30 mouse cellular contexts compared by ENCODE assay signal in genomic region chr11:54201287-54201773, GRCm38 (mm10). TPM values are rescaled to one million over a fixed set of nuclear protein-coding genes. Genes with fewer than 3 reads are reported as not detected.
A peak's percentile ranks its signal among the peaks of the same experiment; 100 is the strongest.
DNase-seq lines count a peak whose midpoint lies in the region; ATAC-seq and TF ChIP-seq lines count a peak whose summit lies in the region.
"Had no signal": no experiment of that assay in that cellular context is flagged by ENCODE, and none has a peak within 500 bp of the region (broad histone marks: within the 10 kb centered on the region; RNA-seq: fewer than 3 reads in every experiment).

No protein-coding gene starts in this region.

- H3K4me3 ChIP-seq in CH12.LX (replicated peaks in 1 of 3; ENCODE audit: low read depth in 2 of 3, low read length in 2 of 3, poor library complexity in 1 of 3) = no peak overlapping the region
- H3K4me3 ChIP-seq in liver, embryonic 12.5 days = no peak overlapping the region
- no peak overlapping the region for H3K4me3 ChIP-seq in kidney, embryonic 15.5 days (replicated peaks)
- H3K4me3 ChIP-seq: embryonic facial prominence, embryonic 10.5 days; forebrain, embryonic 10.5 days; heart, embryonic 13.5 days; hindbrain, embryonic 12.5 days; left cerebral cortex, adult 2 months; lung, embryonic 15.5 days; midbrain, embryonic 12.5 days had no signal

- H3K27ac ChIP-seq in CH12.LX (ENCODE audit: insufficient read depth, low read depth) = peak overlapping the region; percentile 97
- H3K27ac ChIP-seq in liver, embryonic 12.5 days = no peak overlapping the region
- no peak overlapping the region for H3K27ac ChIP-seq in kidney, embryonic 15.5 days
- H3K27ac ChIP-seq: embryonic facial prominence, embryonic 10.5 days; forebrain, embryonic 10.5 days; heart, embryonic 13.5 days; hindbrain, embryonic 12.5 days; left cerebral cortex, adult 2 months; lung, embryonic 15.5 days; midbrain, embryonic 12.5 days had no signal

- no peak for TF ChIP-seq POLR2A in CH12.LX (IDR thresholded peaks at IDR 0.05; ENCODE audit: low read depth, low read length)

- dilution Hi-C loops in CH12.LX (cut with MboI; ENCODE audit: extremely low pct_ligation_motif_present, extremely low pct_unique_long_range_greater_than_20kb, low sequenced_read_pairs) = no loop called here

- DNase-seq in CH12.LX (ENCODE audit: extremely low read depth) = peak; percentile 72
- peak; percentile 94 for DNase-seq in MEL-GATA-1-ER (ENCODE audit: extremely low read depth, low read depth)
- DNase-seq in spleen, postnatal 14 days (ENCODE audit: low spot score in 2 of 2) = no peak
- DNase-seq: adrenal gland, adult 8-10 months; cerebellum, adult 9-10 months; gastrocnemius, postnatal 14 days; heart, adult 18-20 months; heart, postnatal 14 days; kidney, postnatal 36 days; lung, postnatal 36 days had no signal

- H3K9me3 ChIP-seq in CH12.LX (replicated peaks; ENCODE audit: low read length) = peaks cover 3% of the 10 kb centered on the region
- H3K9me3 ChIP-seq in liver, embryonic 12.5 days (replicated peaks) = no peaks in the 10 kb centered on the region
- no peaks in the 10 kb centered on the region for H3K9me3 ChIP-seq in kidney, embryonic 15.5 days (replicated peaks)
- H3K9me3 ChIP-seq: embryonic facial prominence, embryonic 10.5 days; forebrain, embryonic 10.5 days; heart, embryonic 13.5 days; hindbrain, embryonic 12.5 days; lung, embryonic 15.5 days; midbrain, embryonic 12.5 days had no signal

- peak; percentile 37; the same call in 1 of the 2 replicates for TF ChIP-seq EP300 in CH12.LX (IDR thresholded peaks at IDR 0.05; ENCODE audit: low read length)

- peaks cover 36 to 60% of the 10 kb centered on the region in 2 experiments for H3K4me1 ChIP-seq in CH12.LX (ENCODE audit: control insufficient read depth in 1 of 2, insufficient read depth in 2 of 2)
- peaks cover 17% of the 10 kb centered on the region for H3K4me1 ChIP-seq in liver, embryonic 12.5 days
- no peaks in the 10 kb centered on the region for H3K4me1 ChIP-seq in kidney, embryonic 15.5 days
- H3K4me1 ChIP-seq: embryonic facial prominence, embryonic 10.5 days; forebrain, embryonic 10.5 days; heart, embryonic 13.5 days; hindbrain, embryonic 12.5 days; lung, embryonic 15.5 days; midbrain, embryonic 12.5 days had no signal

- TF ChIP-seq RAD21 in CH12.LX (IDR thresholded peaks at IDR 0.05; ENCODE audit: low read depth, low read length) = no peak; the same call in 1 of the 2 replicates

- TF ChIP-seq CTCF in CH12.LX (conservative IDR thresholded peaks at IDR 0.05 in 1 of 2, IDR thresholded peaks at IDR 0.05 in 1 of 2; ENCODE audit: low read depth in 2 of 2, low read length in 2 of 2) = no peak

- no peaks in the 10 kb centered on the region for H3K79me2 ChIP-seq in CH12.LX (replicated peaks; ENCODE audit: control insufficient read depth, extremely low read depth, insufficient read depth, poor library complexity, severe bottlenecking)

- H3K9ac ChIP-seq in CH12.LX (ENCODE audit: insufficient read depth, low read depth) = 0 out of 2 replicates have a peak overlapping the region, but pooled peaks have one; percentile 12
- no peak overlapping the region for H3K9ac ChIP-seq in liver, embryonic 12.5 days
- no peak overlapping the region for H3K9ac ChIP-seq in kidney, embryonic 15.5 days
- H3K9ac ChIP-seq: heart, embryonic 13.5 days; hindbrain, embryonic 12.5 days; lung, embryonic 15.5 days; midbrain, embryonic 12.5 days had no signal

- no peaks in the 10 kb centered on the region for H3K27me3 ChIP-seq in CH12.LX (replicated peaks)
- H3K27me3 ChIP-seq in liver, embryonic 12.5 days (replicated peaks) = peaks cover 2% of the 10 kb centered on the region; the same call in 1 of the 2 replicates
- no peaks in the 10 kb centered on the region for H3K27me3 ChIP-seq in kidney, embryonic 15.5 days
- H3K27me3 ChIP-seq: heart, embryonic 13.5 days; hindbrain, embryonic 12.5 days; lung, embryonic 15.5 days; midbrain, embryonic 12.5 days; Patski had no signal

- no peaks in the 10 kb centered on the region for H3K36me3 ChIP-seq in CH12.LX (replicated peaks in 1 of 2; ENCODE audit: control insufficient read depth in 1 of 2, insufficient read depth in 1 of 2, low read length in 1 of 2)
- no peaks in the 10 kb centered on the region for H3K36me3 ChIP-seq in liver, embryonic 12.5 days
- no peaks in the 10 kb centered on the region for H3K36me3 ChIP-seq in kidney, embryonic 15.5 days
- H3K36me3 ChIP-seq: embryonic facial prominence, embryonic 10.5 days; forebrain, embryonic 10.5 days; heart, embryonic 13.5 days; hindbrain, embryonic 12.5 days; lung, embryonic 15.5 days; midbrain, embryonic 12.5 days had no signal

- in situ Hi-C loops in CH12.LX (cut with MboI; ENCODE audit: low pct_ligation_motif_present, low pct_unique_long_range_greater_than_20kb, low sequenced_read_pairs) = no loop called here

- peak; percentile 66; the same call in 1 of the 2 replicates for ATAC-seq in liver, embryonic 12.5 days
- peak; percentile 95 for ATAC-seq in megakaryocyte progenitor cell, adult 5-6 weeks (replicated peaks; ENCODE audit: poor library complexity)
- no peak for ATAC-seq in kidney, embryonic 15.5 days (replicated peaks; ENCODE audit: low FRiP score)
- ATAC-seq in CD4-positive, CD25-positive, alpha-beta regulatory T cell, adult 4 months = no peak
- ATAC-seq: forebrain, embryonic 16.5 days; intestine, postnatal 0 days; Patski had no signal

- WGBS in liver, embryonic 12.5 days (ENCODE audit: insufficient replicate concordance) = 14% methylated on average over 5 of the region's 5 CpGs
- 86% methylated on average over 5 of the region's 5 CpGs for WGBS in kidney, embryonic 15.5 days

- peak overlapping the region; percentile 74 for H3K4me2 ChIP-seq in CH12.LX (ENCODE audit: insufficient read depth, low read depth, poor library complexity, severe bottlenecking)
- H3K4me2 ChIP-seq in liver, embryonic 12.5 days = no peak overlapping the region
- H3K4me2 ChIP-seq in kidney, embryonic 15.5 days = no peak overlapping the region
- H3K4me2 ChIP-seq: heart, embryonic 13.5 days; hindbrain, embryonic 12.5 days; lung, embryonic 15.5 days; midbrain, embryonic 12.5 days had no signal

TF ChIP-seq in CH12.LX, 34 proteins besides CTCF, POLR2A, EP300 and RAD21:
- TF ChIP-seq ELF1 (IDR thresholded peaks at IDR 0.05; ENCODE audit: low read depth, low read length) (no peak), PAX5 (IDR thresholded peaks at IDR 0.05; ENCODE audit: low read length) (no peak), HCFC1 (IDR thresholded peaks at IDR 0.05; ENCODE audit: low read depth, low read length) (0 out of 2 replicates have a peak, but pooled peaks have one; percentile 6), NELFE (IDR thresholded peaks at IDR 0.05; ENCODE audit: low read depth, low read length) (no peak), TCF12 (IDR thresholded peaks at IDR 0.05; ENCODE audit: low read depth, low read length) (no peak), MYC (IDR thresholded peaks at IDR 0.05; ENCODE audit: low read depth, low read length) (0 out of 2 replicates have a peak, but pooled peaks have one; percentile 19), KAT2A (IDR thresholded peaks at IDR 0.05; ENCODE audit: insufficient replicate concordance, low read length) (no peak), IRF4 (IDR thresholded peaks at IDR 0.05; ENCODE audit: low read depth, low read length) (peak; percentile 84), MXI1 (IDR thresholded peaks at IDR 0.05; ENCODE audit: low read depth, low read length) (no peak), MAX (IDR thresholded peaks at IDR 0.05; ENCODE audit: low read length) (no peak), ZKSCAN1 (IDR thresholded peaks at IDR 0.05; ENCODE audit: borderline replicate concordance, low read depth, low read length) (no peak), JUN (IDR thresholded peaks at IDR 0.05; ENCODE audit: insufficient read depth, low read depth, low read length) (peak; percentile 51; the same call in 1 of the 2 replicates), TBP (conservative IDR thresholded peaks at IDR 0.05; ENCODE audit: low read depth, low read length) (no peak), ZMIZ1 (IDR thresholded peaks at IDR 0.05; ENCODE audit: low read depth, low read length) (no peak), MAZ (IDR thresholded peaks at IDR 0.05; ENCODE audit: low read depth, low read length) (no peak), E2F4 (IDR thresholded peaks at IDR 0.05; ENCODE audit: insufficient replicate concordance, low read depth, low read length) (no peak), JUND (conservative IDR thresholded peaks at IDR 0.05; ENCODE audit: low read depth, low read length) (peak; percentile 84; the same call in 1 of the 2 replicates), BHLHE40 (IDR thresholded peaks at IDR 0.05; ENCODE audit: low read depth, low read length) (peak; percentile 67), MEF2A (IDR thresholded peaks at IDR 0.05; ENCODE audit: borderline replicate concordance, low read depth, low read length) (peak; percentile 68; the same call in 1 of the 2 replicates), NRF1 (IDR thresholded peaks at IDR 0.05; ENCODE audit: low read depth, low read length) (no peak)

RNA-seq across cellular contexts. Expression of gene Csf2, which starts 48.1 kb away (rescaled TPM):
- total RNA-seq in CH12.LX (2012; rRNA removed) (1.9 and 2.6 TPM in 2 replicates), CH12.LX (2014; rRNA removed) (1.4 and 2.4 TPM in 2 replicates)
- polyA plus RNA-seq in CH12.LX (2012; ENCODE audit: insufficient read length, low read depth) = 0.79 and 0.83 TPM in 2 replicates
- not detected in 2 replicates for polyA plus RNA-seq in liver, embryonic 12.5 days (2016; fragmentation: Nextera tagmentation; extraction: Ambion mirVana)
- total RNA-seq in megakaryocyte progenitor cell, adult 5-6 weeks (2015) = not detected in 2 replicates
- not detected in 2 replicates for total RNA-seq in megakaryocyte progenitor cell, adult 5-6 weeks (2017)
- not detected in 2 replicates for polyA plus RNA-seq in kidney, embryonic 15.5 days (2015; fragmentation: Nextera tagmentation; extraction: Ambion mirVana)
- polyA plus RNA-seq in CD4-positive, CD25-positive, alpha-beta regulatory T cell, adult 4 months (2017; shearing (Covaris generic)) = 1 to 10 TPM in 1 of 2 experiments, under 1 TPM in 1; 0.89 to 1.2 TPM
- total RNA-seq: adrenal gland, adult 8-10 months; gastrocnemius, postnatal 14 days; heart, adult 18-20 months; heart, postnatal 14 days; left cerebral cortex, adult 2 months; left cerebral cortex, postnatal 36 days; monocyte, adult 5-6 weeks; neutrophil, adult 5-6 weeks had no signal
- polyA plus RNA-seq: cortical plate, adult 2 months; embryonic facial prominence, embryonic 10.5 days; forebrain, embryonic 10.5 days; forebrain, embryonic 16.5 days; heart, embryonic 13.5 days; hindbrain, embryonic 12.5 days; kidney, embryonic 14.5 days; limb, embryonic 14.5 days; midbrain, embryonic 12.5 days had no signal

Comparison
In these comparisons a context has a peak if more than half of its experiments do, and no peak if none do; other contexts are left out.
1. DNase-seq: peak in CH12.LX (single experiment) and MEL-GATA-1-ER (single experiment); none in spleen, postnatal 14 days (0 of 2).
2. ATAC-seq: peak in liver, embryonic 12.5 days (single experiment) and megakaryocyte progenitor cell, adult 5-6 weeks (single experiment); none in kidney, embryonic 15.5 days (single experiment) and CD4-positive, CD25-positive, alpha-beta regulatory T cell, adult 4 months (single experiment).